In genomic region chr4:44325453-44325852, GRCm38 (mm10) we compare ENCODE assay signal across 12 mouse cellular contexts. TPM values are rescaled to one million over a fixed set of nuclear protein-coding genes. Genes with fewer than 3 reads are reported as not detected.
DNase-seq lines count a peak whose midpoint lies in the region; TF ChIP-seq lines count a peak whose summit lies in the region.
"Had no signal": no experiment of that assay in that cellular context is flagged by ENCODE, and none has a peak within 500 bp of the region (broad histone marks: within the 10 kb centered on the region; RNA-seq: fewer than 3 reads in every experiment).

No protein-coding gene starts in this region.

- WGBS in heart, adult 2 months = 51% methylated on average over 4 of the region's 4 CpGs

- H3K36me3 ChIP-seq in heart, adult 2 months (ENCODE audit: control insufficient read depth, insufficient read depth, low read length) = no peaks in the 10 kb centered on the region

- no peak overlapping the region for H3K4me3 ChIP-seq in heart, adult 2 months
- H3K4me3 ChIP-seq: limb, embryonic 15.5 days; neural tube, embryonic 12.5 days had no signal

- H3K79me2 ChIP-seq in heart, adult 2 months (replicated peaks; ENCODE audit: control insufficient read depth, insufficient read depth, low read length) = no peaks in the 10 kb centered on the region

- TF ChIP-seq POLR2A in heart, adult 2 months (IDR thresholded peaks at IDR 0.05; ENCODE audit: insufficient read depth, low read depth, low read length) = no peak
- TF ChIP-seq POLR2A in brain, embryonic 14.5 days (IDR thresholded peaks at IDR 0.05; ENCODE audit: borderline replicate concordance, extremely low read depth, insufficient read depth, insufficient read length, poor library complexity, severe bottlenecking) = no peak

- H3K4me1 ChIP-seq in heart, adult 2 months (ENCODE audit: control insufficient read depth, insufficient read depth, low read length) = no peaks in the 10 kb centered on the region
- H3K4me1 ChIP-seq: limb, embryonic 15.5 days; neural tube, embryonic 12.5 days had no signal

- no peak for DNase-seq in heart, adult 2 months
- no peak for DNase-seq in heart, postnatal 36 days
- peak; percentile 12 for DNase-seq in lung, postnatal 36 days
- DNase-seq in lung, postnatal 4 days = no peak
- peak; percentile 76 for DNase-seq in brain, embryonic 14.5 days (ENCODE audit: low read depth)
- DNase-seq in retina, postnatal 1 day = peak; percentile 51
- no peak for DNase-seq in urinary bladder, postnatal 25 days (ENCODE audit: low spot score)
- DNase-seq in heart, adult 9 months (ENCODE audit: low spot score in 2 of 2) = no peak
- DNase-seq: gastrocnemius, postnatal 25 days; kidney, postnatal 25 days had no signal

- H3K9ac ChIP-seq in heart, adult 2 months (ENCODE audit: low read depth, low read length) = no peak overlapping the region
- H3K9ac ChIP-seq: limb, embryonic 15.5 days; neural tube, embryonic 12.5 days had no signal

- H3K27me3 ChIP-seq in heart, adult 2 months (ENCODE audit: control insufficient read depth, insufficient read depth, low read length) = no peaks in the 10 kb centered on the region
- H3K27me3 ChIP-seq: limb, embryonic 15.5 days; neural tube, embryonic 12.5 days had no signal

- peak; percentile 63 for TF ChIP-seq CTCF in heart, adult 2 months (IDR thresholded peaks at IDR 0.05)
- TF ChIP-seq CTCF in brain, embryonic 14.5 days (IDR thresholded peaks at IDR 0.05; ENCODE audit: borderline replicate concordance, extremely low read depth, insufficient read depth, insufficient read length) = peak; percentile 31; the same call in 1 of the 2 replicates

- TF ChIP-seq EP300 in heart, adult 2 months (IDR thresholded peaks at IDR 0.05; ENCODE audit: insufficient read depth, low read depth, low read length) = no peak

- intact Hi-C loops in heart, adult 2 months (cut with DNase I) = no loop called here
- intact Hi-C loops in heart, postnatal 36 days (cut with DNase I) = no loop called here

- no peak overlapping the region for H3K27ac ChIP-seq in heart, adult 2 months
- H3K27ac ChIP-seq: limb, embryonic 15.5 days; neural tube, embryonic 12.5 days had no signal

RNA-seq across cellular contexts. Expression of gene Melk, which starts 24.8 kb away (rescaled TPM):
- total RNA-seq in heart, adult 2 months (2021) = under 1 TPM in 1 of 2 experiments, not detected in 1; 0.16 TPM
- 0.10 and 0.18 TPM in 2 replicates for polyA plus RNA-seq in heart, adult 2 months (2012; rRNA removed)
- total RNA-seq in heart, postnatal 36 days (2021) = under 1 TPM; 0.27 to 0.39 TPM
- polyA plus RNA-seq in brain, embryonic 14.5 days (2012; rRNA removed) = 9.4 and 13.2 TPM in 2 replicates

Comparison
In these comparisons a context has a peak if more than half of its experiments do, and no peak if none do; other contexts are left out.
1. DNase-seq: peak in lung, postnatal 36 days (single experiment), brain, embryonic 14.5 days (single experiment) and retina, postnatal 1 day (single experiment); none in heart, adult 2 months (0 of 2), heart, postnatal 36 days (0 of 2), lung, postnatal 4 days (0 of 2), urinary bladder, postnatal 25 days (single experiment) and heart, adult 9 months (0 of 2).